Mouse (Mus musculus): Measurements from ENCODE around the gene Nck2.

The Nck2 gene

DNA sequence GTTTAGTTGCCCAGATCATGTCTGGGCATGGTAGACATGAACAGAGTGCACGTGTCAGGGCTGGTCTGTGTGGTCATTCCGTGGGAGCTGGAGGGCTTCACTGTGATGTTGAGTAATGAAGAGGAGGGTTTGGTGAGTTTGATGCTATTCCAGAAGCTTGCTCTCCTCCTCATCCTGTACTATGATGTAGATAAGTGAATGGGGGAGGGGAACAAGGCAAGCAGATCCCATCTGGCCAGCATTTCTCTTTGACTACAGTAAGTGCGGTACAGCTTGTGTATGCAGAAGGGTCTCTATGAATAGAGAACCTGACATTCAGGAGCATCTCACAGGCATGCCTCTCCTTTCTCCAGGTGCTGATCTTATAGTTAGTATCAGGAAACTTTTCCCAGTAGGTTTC is 52.6 kb downstream of the Nck2 start:
- DNase-seq (ENCODE audit: inconsistent age in 2 of 2, low spot score in 1 of 2) = no peak

GRCm38 (mm10) chr1:43497951-43498350 is 53.6 kb downstream of the Nck2 start:
- peak in 1 of 2 experiments; percentile 75 for DNase-seq (ENCODE audit: inconsistent age in 2 of 2, low spot score in 1 of 2)

DNA sequence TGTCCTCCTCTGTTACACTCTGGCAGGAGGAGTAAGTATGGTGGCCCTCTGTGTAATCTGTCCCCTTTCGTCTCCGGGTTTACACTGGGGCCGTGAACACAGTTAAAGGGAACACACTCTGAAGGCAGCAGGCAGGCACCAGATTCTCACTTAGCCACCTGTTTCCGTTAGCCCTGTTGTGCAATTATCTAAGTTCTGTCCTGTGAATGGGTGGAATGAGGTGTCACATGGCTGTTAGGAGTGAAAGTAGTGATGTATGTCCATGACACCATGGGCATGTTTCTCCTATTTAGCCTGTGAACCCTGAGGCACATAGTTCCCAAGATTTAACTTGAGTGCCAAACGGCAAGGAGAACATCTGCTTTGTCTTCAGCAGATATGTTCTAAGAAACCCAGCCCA is 55.7 kb downstream of the Nck2 start:
- no peak for DNase-seq (ENCODE audit: inconsistent age in 2 of 2, low spot score in 1 of 2)

DNA sequence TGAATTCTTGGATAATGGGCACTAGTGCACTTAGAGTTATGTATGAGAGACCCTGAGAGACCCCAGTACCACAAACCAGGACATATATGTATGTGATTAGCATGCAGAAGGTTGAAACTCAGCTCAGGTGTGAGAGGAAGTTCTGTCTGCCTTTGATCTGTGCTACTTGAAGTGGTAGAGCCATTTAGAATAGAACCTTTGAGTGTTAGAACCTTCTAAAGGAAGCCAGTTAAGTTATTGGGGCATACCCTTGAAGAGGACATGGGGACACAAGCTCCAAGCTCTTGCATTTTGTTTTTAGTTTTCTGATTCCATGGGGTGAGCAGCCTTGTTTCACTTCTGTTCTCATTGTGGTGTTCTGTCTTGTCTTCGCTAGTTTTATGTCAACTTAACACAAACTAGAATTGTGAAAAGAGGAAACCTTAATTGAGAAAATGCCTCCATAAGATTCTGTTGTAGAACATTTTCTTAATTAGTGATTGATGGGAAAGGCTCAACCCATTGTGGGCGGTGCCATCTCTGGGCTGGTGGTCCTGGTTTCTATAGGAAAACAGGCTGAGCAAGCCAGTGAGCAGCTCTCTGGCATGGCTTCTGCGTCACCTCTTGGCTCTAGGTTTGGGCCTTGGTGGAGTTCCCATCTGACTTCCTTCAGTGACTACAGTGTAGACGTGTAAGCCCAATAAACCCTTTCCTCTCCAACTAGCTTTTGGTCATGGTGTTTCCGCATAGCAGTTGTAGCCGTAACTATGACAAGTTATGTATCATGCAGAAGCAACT is 57.0 kb downstream of the Nck2 start:
- peak; percentile 32 to 69 for DNase-seq (ENCODE audit: inconsistent age in 2 of 2, low spot score in 1 of 2)

- peak; percentile 63 to 84 for DNase-seq (ENCODE audit: inconsistent age in 2 of 2, low spot score in 1 of 2)
Measured at GRCm38 (mm10) chr1:43501920-43502791, 57.8 kb downstream of the Nck2 start.

DNA sequence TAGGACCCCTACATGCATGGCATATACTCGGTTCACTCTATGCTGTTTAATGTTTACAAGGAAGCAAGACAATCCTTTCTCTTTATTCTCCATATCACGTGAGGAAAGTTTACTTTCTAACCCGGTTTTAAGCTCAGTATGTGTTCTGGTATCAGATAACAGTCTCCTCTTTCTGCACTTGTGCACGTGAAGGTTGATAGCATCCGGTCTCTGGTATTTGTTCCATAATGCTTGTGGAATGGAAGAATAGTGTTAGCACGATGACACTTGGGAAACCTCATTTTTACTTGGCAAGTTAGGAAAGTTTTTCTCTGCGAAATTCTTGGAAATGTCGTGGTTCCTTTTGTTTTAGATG is 58.4 kb downstream of the Nck2 start:
- DNase-seq (ENCODE audit: inconsistent age in 2 of 2, low spot score in 1 of 2) = no peak

DNA sequence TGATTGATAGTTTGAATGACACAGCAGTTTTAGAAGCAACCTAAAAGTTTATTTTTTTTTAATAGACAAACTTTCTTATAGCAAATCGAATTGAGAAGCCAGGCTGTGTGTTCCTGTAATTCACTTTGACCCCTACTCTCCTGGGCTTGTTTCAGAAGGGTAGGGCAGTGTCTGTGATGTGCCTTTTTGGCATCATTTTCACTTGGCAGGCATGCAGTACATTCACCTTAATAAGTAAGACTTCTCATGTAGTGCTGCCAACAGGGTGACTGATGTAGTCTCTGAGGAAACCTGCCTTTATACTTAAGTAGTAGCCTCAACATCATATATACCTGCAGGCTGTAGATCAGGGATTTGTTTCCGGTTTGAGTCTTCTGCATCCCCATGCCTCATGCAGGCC is 58.9 kb downstream of the Nck2 start:
- DNase-seq (ENCODE audit: inconsistent age in 2 of 2, low spot score in 1 of 2) = no peak

GRCm38 (mm10) chr1:43503676-43504075 is 59.3 kb downstream of the Nck2 start:
- DNase-seq (ENCODE audit: inconsistent age in 2 of 2, low spot score in 1 of 2) = peak in 1 of 2 experiments; percentile 40

- peak in 1 of 2 experiments; percentile 44 for DNase-seq (ENCODE audit: inconsistent age in 2 of 2, low spot score in 1 of 2)
Measured at GRCm38 (mm10) chr1:43504235-43504634, 59.9 kb downstream of the Nck2 start.

- peak; percentile 36 to 71 for DNase-seq (ENCODE audit: inconsistent age in 2 of 2, low spot score in 1 of 2)
Measured at GRCm38 (mm10) chr1:43506638-43507037, 62.3 kb downstream of the Nck2 start.

DNA sequence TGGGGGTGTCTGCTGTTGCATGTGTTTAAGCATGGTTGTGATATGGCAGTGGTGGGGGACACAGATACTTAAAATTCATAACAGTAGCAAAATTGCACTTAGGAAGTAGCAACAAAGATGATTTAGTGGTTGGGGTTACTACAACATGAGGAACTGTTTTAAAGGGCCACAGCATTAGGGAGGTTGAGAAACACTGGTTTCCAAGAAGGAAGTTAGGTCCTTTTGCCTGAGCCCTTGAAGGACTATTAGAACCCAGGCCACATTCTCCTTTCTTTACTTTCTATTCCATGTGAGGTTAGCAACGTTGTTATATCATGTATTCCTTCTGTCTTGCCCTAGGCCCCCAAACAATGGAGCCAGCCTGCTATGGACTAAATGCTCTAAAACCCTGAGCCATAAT is 63.4 kb downstream of the Nck2 start:
- DNase-seq (ENCODE audit: inconsistent age in 2 of 2, low spot score in 1 of 2) = no peak

DNA sequence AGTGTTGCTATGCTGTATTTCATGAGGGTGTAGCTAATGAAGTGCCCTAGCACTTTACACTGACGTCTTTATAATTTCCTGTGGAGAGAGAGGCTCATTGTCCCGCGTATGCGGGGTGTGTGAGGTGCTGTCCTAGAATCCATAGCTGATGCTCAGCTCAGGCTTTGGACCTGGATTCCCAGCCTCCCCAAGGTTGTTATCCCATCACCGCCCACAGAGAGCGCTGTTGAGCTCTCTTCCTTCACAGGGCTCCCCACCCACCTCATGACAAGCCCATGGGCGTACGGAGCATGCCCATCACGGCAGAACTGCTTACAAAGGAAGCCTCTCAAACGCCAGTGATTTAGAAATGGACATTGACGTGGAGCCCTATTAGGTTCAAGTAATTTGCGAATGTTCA is 66.9 kb downstream of the Nck2 start:
- no peak for DNase-seq (ENCODE audit: inconsistent age in 2 of 2, low spot score in 1 of 2)

- DNase-seq (ENCODE audit: inconsistent age in 2 of 2, low spot score in 1 of 2) = no peak
Measured at GRCm38 (mm10) chr1:43511667-43512066, 67.3 kb downstream of the Nck2 start.

- DNase-seq (ENCODE audit: inconsistent age in 2 of 2, low spot score in 1 of 2) = no peak
Measured at GRCm38 (mm10) chr1:43517405-43517804, 73.0 kb downstream of the Nck2 start.

GRCm38 (mm10) chr1:43520216-43520988 is 76.0 kb downstream of the Nck2 start:
- no peak for DNase-seq (ENCODE audit: inconsistent age in 2 of 2, low spot score in 1 of 2)

DNA sequence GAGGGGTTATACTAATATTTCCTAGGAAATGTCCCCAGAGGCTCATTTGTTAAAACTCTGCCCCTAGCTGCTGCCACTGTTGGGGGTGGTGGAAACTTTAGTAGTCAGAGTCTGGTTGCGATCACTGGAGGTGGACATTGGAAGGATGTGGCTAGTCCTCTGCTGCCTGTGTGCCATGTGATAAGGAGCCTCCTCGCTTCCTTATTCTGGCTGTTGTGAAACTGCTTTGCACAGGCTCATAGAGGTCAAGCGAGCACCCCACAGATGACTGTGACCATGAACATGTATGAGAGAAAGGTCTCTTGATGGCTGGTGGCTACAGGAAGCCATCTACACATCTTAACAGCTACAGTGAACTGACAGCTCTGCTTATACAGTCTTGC is 76.6 kb downstream of the Nck2 start:
- DNase-seq (ENCODE audit: inconsistent age in 2 of 2, low spot score in 1 of 2) = no peak

DNA sequence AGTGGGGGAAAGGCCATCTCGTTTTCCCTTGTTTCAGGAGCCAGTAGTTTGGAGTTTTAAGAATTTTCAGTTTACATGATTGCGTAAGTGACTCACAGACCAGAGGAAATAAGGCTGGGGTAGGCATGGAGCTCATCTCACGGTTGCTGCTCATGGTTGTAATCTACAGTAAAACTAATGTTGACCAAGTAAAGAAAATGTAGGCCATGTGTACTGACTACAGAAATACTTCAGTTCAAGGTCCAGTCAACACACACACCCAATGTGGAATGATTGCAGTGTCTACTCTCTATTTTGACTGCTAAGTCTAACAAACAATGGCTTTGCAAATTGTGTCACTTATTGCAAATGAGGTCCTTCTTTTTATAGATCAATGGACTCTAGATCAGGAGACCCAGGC is 77.1 kb downstream of the Nck2 start:
- DNase-seq (ENCODE audit: inconsistent age in 2 of 2, low spot score in 1 of 2) = no peak

GRCm38 (mm10) chr1:43521950-43522349 is 77.6 kb downstream of the Nck2 start:
- DNase-seq (ENCODE audit: inconsistent age in 2 of 2, low spot score in 1 of 2) = no peak

- no peak for DNase-seq (ENCODE audit: inconsistent age in 2 of 2, low spot score in 1 of 2)
Measured at GRCm38 (mm10) chr1:43522976-43523375, 78.6 kb downstream of the Nck2 start.

DNA sequence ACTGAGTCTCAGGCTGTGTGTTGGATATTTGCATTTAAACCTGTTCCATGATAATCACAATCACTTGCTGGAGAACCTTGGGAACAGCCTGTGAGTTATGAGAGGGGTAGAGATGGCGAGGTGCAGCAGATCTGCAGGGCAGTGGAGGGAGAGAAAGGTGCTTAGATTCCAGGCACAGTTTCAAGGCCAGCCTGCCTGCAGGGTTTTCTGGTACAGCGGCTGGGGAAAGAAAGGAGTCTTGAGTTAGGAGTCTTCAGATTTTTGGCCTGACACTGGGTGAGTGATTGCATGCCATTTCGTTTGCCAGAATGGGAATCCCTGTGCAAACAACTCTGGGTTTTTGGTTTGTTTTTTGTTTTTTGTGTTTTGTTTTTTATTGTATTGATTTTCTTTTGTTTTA is 80.0 kb downstream of the Nck2 start:
- DNase-seq (ENCODE audit: inconsistent age in 2 of 2, low spot score in 1 of 2) = peak; percentile 40 to 67

DNA sequence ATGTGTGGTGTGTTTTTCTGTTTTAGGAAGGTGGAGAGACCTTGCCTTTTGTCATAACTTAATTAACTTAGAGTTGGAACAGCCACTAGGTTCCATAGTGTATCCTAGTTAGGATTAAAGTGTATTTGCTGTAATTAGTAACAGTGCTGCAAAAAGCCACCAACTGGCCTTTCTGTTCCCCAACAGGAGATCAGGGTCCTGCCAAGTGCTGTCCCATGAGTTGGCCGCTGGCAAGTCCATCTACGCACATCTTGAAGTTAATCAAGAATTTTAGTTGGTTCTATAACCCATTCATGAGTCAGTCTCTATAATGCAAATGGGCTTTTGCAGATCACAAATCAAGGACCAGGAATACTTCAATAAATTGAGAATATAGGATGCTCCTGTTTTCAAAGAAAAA is 83.9 kb downstream of the Nck2 start:
- DNase-seq (ENCODE audit: inconsistent age in 2 of 2, low spot score in 1 of 2) = no peak

GRCm38 (mm10) chr1:43529086-43529485 is 84.7 kb downstream of the Nck2 start:
- no peak for DNase-seq (ENCODE audit: inconsistent age in 2 of 2, low spot score in 1 of 2)
